Mouse (Mus musculus): ENCODE measurements around the gene Dctn3. TPM values are rescaled to one million over a fixed set of nuclear protein-coding genes. Genes with fewer than 3 reads are reported as not detected.
"Not testable (repeated sequence)": the region's sequence is repeated elsewhere in the genome, so short reads cannot be mapped to it uniquely, and the experiment has no call there.

The Dctn3 gene
- total RNA-seq (2021) = 100 to 1,000 TPM in 1 of 2 experiments, 10 to 100 TPM in 1; 90.7 to 103 TPM
- long read RNA-seq, experiment 1, transcript Dctn3-201 (7 exons, 973 nt) = major isoform, 112 of 124 reads
- long read RNA-seq, experiment 1, partial matches to known transcripts = 6 of 124 reads
- long read RNA-seq, experiment 1, other reads (novel, unspliced or antisense) = 3 of 124 reads
- long read RNA-seq, experiment 2, transcript Dctn3-201 (7 exons, 973 nt) = major isoform, 110 of 124 reads
- long read RNA-seq, experiment 2, partial matches to known transcripts = 9 of 124 reads
- long read RNA-seq, experiment 2, other reads (novel, unspliced or antisense) = 3 of 124 reads

GRCm38 (mm10) chr4:41722918-41723351 is at the start of gene Dctn3:
TSS of gene Dctn3 (minus strand) at chr4:41723170.
- peak; percentile 58 to 80 for DNase-seq (ENCODE audit: low spot score in 2 of 2)

- DNase-seq (ENCODE audit: low spot score in 2 of 2) = not testable (repeated sequence)
Measured at GRCm38 (mm10) chr4:41767301-41767700, 44.3 kb upstream of the Dctn3 start.

GRCm38 (mm10) chr4:41763176-41763575 is 40.2 kb upstream of the Dctn3 start:
- not testable (repeated sequence) for DNase-seq (ENCODE audit: low spot score in 2 of 2)

- not testable (repeated sequence) for DNase-seq (ENCODE audit: low spot score in 2 of 2)
Measured at GRCm38 (mm10) chr4:41762688-41763114, 39.7 kb upstream of the Dctn3 start.

- no peak for DNase-seq (ENCODE audit: low spot score in 2 of 2)
Measured at GRCm38 (mm10) chr4:41762099-41762687, 39.2 kb upstream of the Dctn3 start.

- no peak for DNase-seq (ENCODE audit: low spot score in 2 of 2)
Measured at GRCm38 (mm10) chr4:41761680-41762079, 38.7 kb upstream of the Dctn3 start.

GRCm38 (mm10) chr4:41760911-41761310 is 37.9 kb upstream of the Dctn3 start:
- DNase-seq (ENCODE audit: low spot score in 2 of 2) = no peak

GRCm38 (mm10) chr4:41760288-41760721 is 37.3 kb upstream of the Dctn3 start:
- DNase-seq (ENCODE audit: low spot score in 2 of 2) = peak; percentile 73 to 79

GRCm38 (mm10) chr4:41759656-41760287 is 36.8 kb upstream of the Dctn3 start:
- no peak for DNase-seq (ENCODE audit: low spot score in 2 of 2)

GRCm38 (mm10) chr4:41759206-41759605 is 36.2 kb upstream of the Dctn3 start:
- no peak for DNase-seq (ENCODE audit: low spot score in 2 of 2)

- DNase-seq (ENCODE audit: low spot score in 2 of 2) = no peak
Measured at GRCm38 (mm10) chr4:41758701-41759100, 35.7 kb upstream of the Dctn3 start.

- DNase-seq (ENCODE audit: low spot score in 2 of 2) = no peak
Measured at GRCm38 (mm10) chr4:41758021-41758420, 35.1 kb upstream of the Dctn3 start.

- no peak for DNase-seq (ENCODE audit: low spot score in 2 of 2)
Measured at GRCm38 (mm10) chr4:41757321-41757720, 34.4 kb upstream of the Dctn3 start.

- DNase-seq (ENCODE audit: low spot score in 2 of 2) = no peak
Measured at GRCm38 (mm10) chr4:41756440-41756839, 33.5 kb upstream of the Dctn3 start.

- peak; percentile 60 to 75 for DNase-seq (ENCODE audit: low spot score in 2 of 2)
Measured at GRCm38 (mm10) chr4:41755338-41756305, 32.7 kb upstream of the Dctn3 start, which contains the start of gene Sigmar1. TSS of gene Sigmar1 (minus strand) at chr4:41756157.

GRCm38 (mm10) chr4:41754797-41755337 is 31.9 kb upstream of the Dctn3 start, which contains the start of gene Galt:
TSS of gene Galt (plus strand) at chr4:41755228.
- DNase-seq (ENCODE audit: low spot score in 2 of 2) = no peak

GRCm38 (mm10) chr4:41745021-41745420 is 22.1 kb upstream of the Dctn3 start:
- DNase-seq (ENCODE audit: low spot score in 2 of 2) = no peak

- DNase-seq (ENCODE audit: low spot score in 2 of 2) = no peak
Measured at GRCm38 (mm10) chr4:41744131-41744530, 21.2 kb upstream of the Dctn3 start.

GRCm38 (mm10) chr4:41741158-41741560 is 18.2 kb upstream of the Dctn3 start:
- peak; percentile 72 to 87 for DNase-seq (ENCODE audit: low spot score in 2 of 2)

GRCm38 (mm10) chr4:41740380-41741157 is 17.6 kb upstream of the Dctn3 start:
- no peak for DNase-seq (ENCODE audit: low spot score in 2 of 2)

All from adrenal gland, postnatal 4 days (tissue).